Mouse (Mus musculus) liver, postnatal 0 days (tissue): ENCODE data around the gene Cd300lg.

ENCODE experiments used
- CTCF ChIP-seq: sonication (generic); IDR thresholded peaks from 2 replicates; pipeline ENCODE4 v1.5.1; 2016; ENCODE audit warnings: antibody characterized with exemption, low read depth
- EP300 ChIP-seq: IDR thresholded peaks from 2 replicates; pipeline ENCODE4 v1.6.1; 2016; ENCODE audit warnings: antibody characterized with exemption, low read depth, mild to moderate bottlenecking

DNA sequence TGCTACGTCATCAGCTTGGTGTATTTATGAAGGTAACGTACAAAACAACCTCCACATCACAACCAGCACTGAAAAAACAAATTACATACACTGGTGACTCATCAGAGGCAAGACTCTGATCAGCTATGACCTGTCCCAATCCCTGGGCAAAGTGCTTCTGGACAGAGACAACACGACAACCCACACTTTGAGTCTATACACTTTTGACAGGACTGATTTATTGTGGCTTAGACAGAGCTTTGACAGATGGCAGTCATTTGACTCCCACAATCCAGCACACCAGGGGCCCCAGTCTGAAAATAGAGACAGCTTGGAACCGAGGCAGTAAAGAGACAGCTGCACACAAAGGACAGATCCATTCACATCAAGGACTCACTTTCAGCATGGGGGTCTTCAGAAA, 41.8 kb upstream of the Cd300lg start:
- no peak for TF ChIP-seq CTCF
- peak; percentile 61; the same call in 1 of the 2 replicates for TF ChIP-seq EP300
